Mouse (Mus musculus) MEL (cell line): ENCODE measurements around the gene Sept8. TPM values are rescaled to one million over a fixed set of nuclear protein-coding genes. Genes with fewer than 3 reads are reported as not detected.

Experiments
- DNase-seq: peaks from one replicate; pipeline ENCODE4 v3.0.0; 2011; ENCODE audit warnings: low read depth, low spot score
- H3K27ac ChIP-seq: 2 replicates; pipeline ENCODE4 v1.5.1; 2012; ENCODE audit warnings: low read depth, mild to moderate bottlenecking, control low read depth, low read length, moderate library complexity; ENCODE audit not compliant: control insufficient read depth
- H3K27me3 ChIP-seq, 2 experiments: fragments of 150-350 bp in 1 of 2; sonication (generic) in 1 of 2; 2 replicates each; pipeline ENCODE4 v1.6.1; 2012; ENCODE audit warnings: low read length in 2 of 2, mild to moderate bottlenecking in 2 of 2, improper control_type of control experiment in 1 of 2, moderate library complexity in 1 of 2; ENCODE audit not compliant: insufficient read depth in 2 of 2, control insufficient read depth in 1 of 2
- H3K36me3 ChIP-seq, 2 experiments: 2 replicates each; pipeline ENCODE4 v1.6.1; 2012 to 2014; ENCODE audit warnings: low read length in 2 of 2, improper control_type of control experiment in 1 of 2, inconsistent platforms in 1 of 2, mild to moderate bottlenecking in 1 of 2; ENCODE audit not compliant: insufficient read depth in 2 of 2, control insufficient read depth in 1 of 2
- H3K4me1 ChIP-seq, 2 experiments: fragments of 150-350 bp in 1 of 2; sonication (generic) in 1 of 2; 2 replicates each; pipeline ENCODE4 v1.6.1; 2012; ENCODE audit warnings: low read length in 2 of 2, improper control_type of control experiment in 1 of 2, mild to moderate bottlenecking in 1 of 2; ENCODE audit not compliant: insufficient read depth in 2 of 2, control insufficient read depth in 1 of 2
- H3K4me3 ChIP-seq, 2 experiments: fragments of 150-350 bp in 1 of 2; sonication (generic) in 1 of 2; 2 replicates each; pipeline ENCODE4 v1.5.1; 2012; ENCODE audit warnings: low read depth in 2 of 2, low read length in 2 of 2, mild to moderate bottlenecking in 2 of 2, moderate library complexity in 2 of 2, control low read depth in 1 of 2, improper control_type of control experiment in 1 of 2; ENCODE audit not compliant: control insufficient read depth in 1 of 2, insufficient read depth in 1 of 2
- H3K79me2 ChIP-seq: 2 replicates; pipeline ENCODE4 v1.6.1; 2012; ENCODE audit warnings: mild to moderate bottlenecking, low read length, moderate library complexity; ENCODE audit not compliant: control insufficient read depth, poor library complexity, insufficient read depth
- H3K9ac ChIP-seq: 2 replicates; pipeline ENCODE4 v1.6.1; 2012; ENCODE audit warnings: low read depth, mild to moderate bottlenecking, control low read depth, low read length, moderate library complexity; ENCODE audit not compliant: control insufficient read depth, poor library complexity, severe bottlenecking
- H3K9me3 ChIP-seq: fragments of 150-350 bp; sonication (generic); replicated peaks from 2 replicates; pipeline ENCODE4 v1.6.1; 2012; ENCODE audit warnings: mild to moderate bottlenecking, low read length, improper control_type of control experiment, moderate library complexity; ENCODE audit not compliant: insufficient read depth
- BHLHE40 ChIP-seq: IDR thresholded peaks from 2 replicates; pipeline ENCODE4 v1.6.1; 2012; ENCODE audit warnings: low read depth, mild to moderate bottlenecking, inconsistent platforms, low read length, improper control_type of control experiment, borderline replicate concordance
- CHD1 ChIP-seq: IDR thresholded peaks from 2 replicates; pipeline ENCODE4 v1.6.1; 2012; ENCODE audit warnings: low read depth, mild to moderate bottlenecking, inconsistent platforms, low read length, improper control_type of control experiment
- CHD2 ChIP-seq: IDR thresholded peaks from 2 replicates; pipeline ENCODE4 v1.6.1; 2011; ENCODE audit warnings: low read length, improper control_type of control experiment
- E2F4 ChIP-seq: IDR thresholded peaks from 2 replicates; pipeline ENCODE4 v1.6.1; 2011; ENCODE audit warnings: low read depth, low read length, improper control_type of control experiment, borderline replicate concordance
- GABPA ChIP-seq: IDR thresholded peaks from 2 replicates; pipeline ENCODE4 v1.6.1; 2012; ENCODE audit warnings: low read depth, mild to moderate bottlenecking, inconsistent platforms, low read length, improper control_type of control experiment, moderate library complexity
- GATA1 ChIP-seq: IDR thresholded peaks from 2 replicates; pipeline ENCODE4 v1.6.1; 2011; ENCODE audit warnings: low read depth, low read length, improper control_type of control experiment
- HCFC1 ChIP-seq: IDR thresholded peaks from 2 replicates; pipeline ENCODE4 v1.6.1; 2012; ENCODE audit warnings: low read depth, mild to moderate bottlenecking, inconsistent platforms, low read length, improper control_type of control experiment, moderate library complexity
- JUND ChIP-seq: IDR thresholded peaks from 2 replicates; pipeline ENCODE4 v1.6.1; 2011; ENCODE audit warnings: low read depth, mild to moderate bottlenecking, improper control_type of control experiment, low read length
- KAT2A ChIP-seq: conservative IDR thresholded peaks from 2 replicates; pipeline ENCODE4 v1.6.1; 2012; ENCODE audit warnings: low read depth, low read length, improper control_type of control experiment, inconsistent platforms
- MAFK ChIP-seq: IDR thresholded peaks from 2 replicates; pipeline ENCODE4 v1.6.1; 2011; ENCODE audit warnings: low read depth, mild to moderate bottlenecking, low read length, improper control_type of control experiment, borderline replicate concordance
- MAX ChIP-seq: IDR thresholded peaks from 2 replicates; pipeline ENCODE4 v1.6.1; 2011; ENCODE audit warnings: low read length, improper control_type of control experiment
- MAZ ChIP-seq: IDR thresholded peaks from 2 replicates; pipeline ENCODE4 v1.6.1; 2012; ENCODE audit warnings: low read depth, mild to moderate bottlenecking, inconsistent platforms, low read length, improper control_type of control experiment
- MXI1 ChIP-seq: IDR thresholded peaks from 2 replicates; pipeline ENCODE4 v1.6.1; 2011; ENCODE audit warnings: mild to moderate bottlenecking, low read depth, low read length, improper control_type of control experiment
- MYC ChIP-seq: IDR thresholded peaks from 2 replicates; pipeline ENCODE4 v1.6.1; 2011; ENCODE audit warnings: low read depth, mild to moderate bottlenecking, low read length, improper control_type of control experiment, moderate library complexity
- NELFE ChIP-seq: IDR thresholded peaks from 2 replicates; pipeline ENCODE4 v1.6.1; 2011; ENCODE audit warnings: low read depth, low read length, improper control_type of control experiment
- NRF1 ChIP-seq: IDR thresholded peaks from 2 replicates; pipeline ENCODE4 v1.6.1; 2014; ENCODE audit warnings: low read depth, mild to moderate bottlenecking, inconsistent platforms, low read length, improper control_type of control experiment, moderate library complexity; ENCODE audit not compliant: poor library complexity, insufficient read depth, severe bottlenecking
- POLR2AphosphoS2 ChIP-seq: IDR thresholded peaks from 2 replicates; pipeline ENCODE4 v1.6.1; 2011; ENCODE audit warnings: low read length, improper control_type of control experiment
- POLR2AphosphoS5 ChIP-seq: IDR thresholded peaks from 2 replicates; pipeline ENCODE4 v1.6.1; 2012; ENCODE audit warnings: low read depth, borderline replicate concordance, mild to moderate bottlenecking, inconsistent platforms, low read length, moderate library complexity, mixed read lengths
- RAD21 ChIP-seq: IDR thresholded peaks from 2 replicates; pipeline ENCODE4 v1.6.1; 2011; ENCODE audit warnings: mild to moderate bottlenecking, low read depth, low read length, improper control_type of control experiment
- RCOR1 ChIP-seq: IDR thresholded peaks from 2 replicates; pipeline ENCODE4 v1.6.1; 2012; ENCODE audit warnings: low read depth, mild to moderate bottlenecking, inconsistent platforms, low read length, improper control_type of control experiment
- SIN3A ChIP-seq: IDR thresholded peaks from 2 replicates; pipeline ENCODE4 v1.6.1; 2012; ENCODE audit warnings: low read length, improper control_type of control experiment, inconsistent platforms
- SMC3 ChIP-seq: IDR thresholded peaks from 2 replicates; pipeline ENCODE4 v1.6.1; 2011; ENCODE audit warnings: low read depth, low read length, improper control_type of control experiment
- TAL1 ChIP-seq: IDR thresholded peaks from 2 replicates; pipeline ENCODE4 v1.6.1; 2012; ENCODE audit warnings: mild to moderate bottlenecking, inconsistent platforms, low read length, moderate library complexity, mixed read lengths
- TBP ChIP-seq: IDR thresholded peaks from 2 replicates; pipeline ENCODE4 v1.8.0; 2011; ENCODE audit warnings: low read depth, low read length, improper control_type of control experiment
- TCF12 ChIP-seq: IDR thresholded peaks from 2 replicates; pipeline ENCODE4 v1.6.1; 2014; ENCODE audit warnings: low read depth, mild to moderate bottlenecking, inconsistent platforms, low read length, improper control_type of control experiment, moderate library complexity
- UBTF ChIP-seq: IDR thresholded peaks from 2 replicates; pipeline ENCODE4 v1.6.1; 2012; ENCODE audit warnings: low read depth, mild to moderate bottlenecking, inconsistent platforms, low read length, improper control_type of control experiment, moderate library complexity, borderline replicate concordance; ENCODE audit not compliant: insufficient read depth
- USF1 ChIP-seq: IDR thresholded peaks from 2 replicates; pipeline ENCODE4 v1.6.1; 2014; ENCODE audit warnings: low read depth, mild to moderate bottlenecking, inconsistent platforms, low read length, improper control_type of control experiment, moderate library complexity
- USF2 ChIP-seq, 2 experiments: IDR thresholded peaks; 2 replicates each; pipeline ENCODE4 v1.6.1; 2011 to 2012; ENCODE audit warnings: improper control_type of control experiment in 2 of 2, low read length in 2 of 2, borderline replicate concordance in 1 of 2, inconsistent platforms in 1 of 2, low read depth in 1 of 2, mild to moderate bottlenecking in 1 of 2; ENCODE audit not compliant: insufficient read depth in 1 of 2
- ZC3H11A ChIP-seq: IDR thresholded peaks from 2 replicates; pipeline ENCODE4 v1.6.1; 2012; ENCODE audit warnings: low read depth, mild to moderate bottlenecking, inconsistent platforms, low read length, improper control_type of control experiment
- ZKSCAN1 ChIP-seq: IDR thresholded peaks from 2 replicates; pipeline ENCODE4 v1.6.1; 2012; ENCODE audit warnings: low read depth, mild to moderate bottlenecking, inconsistent platforms, low read length, improper control_type of control experiment, moderate library complexity
- ZMIZ1 ChIP-seq: IDR thresholded peaks from 2 replicates; pipeline ENCODE4 v1.6.1; 2012; ENCODE audit warnings: low read depth, mild to moderate bottlenecking, inconsistent platforms, low read length, improper control_type of control experiment, moderate library complexity
- ZNF384 ChIP-seq: IDR thresholded peaks from 2 replicates; pipeline ENCODE4 v1.6.1; 2012; ENCODE audit warnings: low read depth, mild to moderate bottlenecking, inconsistent platforms, low read length, improper control_type of control experiment
- polyA plus RNA-seq, 2 experiments: library from polyadenylated mRNA; stranded (reverse) in 1 of 2; unstranded in 1 of 2; fragments of >175 nt in 1 of 2; fragments of >200 nt in 1 of 2; gene quantifications; 2 replicates each; pipeline versions ENCODE4 v1.2.1 to v1.2.4; 2012; ENCODE audit warnings: low replicate concordance in 2 of 2, low read depth in 1 of 2; ENCODE audit not compliant: insufficient read length in 2 of 2, insufficient read depth in 1 of 2, missing spikeins in 1 of 2
- total RNA-seq: library from RNA; depleted of rRNA; stranded (reverse); fragments of 300-350 nt; gene quantifications from 2 replicates; pipeline ENCODE4 v1.2.3, GENCODE M21; 2012

The Sept8 gene
- total and polyA plus RNA-seq, 3 experiments: 196 to 294 (median 278) TPM

DNA sequence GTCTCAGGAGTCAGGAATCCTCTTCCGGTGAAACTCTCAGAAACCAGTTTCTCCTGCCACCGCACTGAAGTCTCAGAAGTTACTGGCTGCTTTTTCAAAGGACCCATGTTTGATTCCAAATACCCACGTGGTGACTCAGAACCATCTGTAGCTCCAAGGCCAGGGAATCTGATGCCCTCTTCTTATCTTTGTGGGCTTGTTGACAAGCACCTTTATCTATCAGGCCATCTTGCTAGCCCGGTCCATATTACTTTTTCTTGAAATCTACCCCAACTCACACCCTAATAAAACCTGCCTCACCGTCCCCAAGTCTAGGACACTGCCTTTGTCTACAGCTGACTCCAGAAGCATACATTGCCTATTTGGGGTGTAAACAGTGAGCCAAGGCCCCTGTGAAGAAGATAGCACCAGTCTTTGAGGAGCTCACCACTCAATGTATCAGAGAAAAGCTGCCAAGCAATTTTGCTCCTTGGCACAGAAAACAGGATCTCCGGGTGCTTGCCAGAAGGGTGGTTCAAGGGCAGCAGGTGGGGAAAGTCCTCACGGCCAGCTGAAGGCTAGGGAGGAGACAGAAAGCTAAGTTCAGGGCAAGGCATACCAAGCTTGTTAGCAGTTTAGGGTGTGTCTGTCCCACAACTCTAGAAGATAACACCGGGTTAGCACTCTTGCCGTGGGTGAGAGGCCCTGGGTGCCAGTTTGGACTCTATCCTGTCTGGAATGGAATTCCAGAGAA is 35.7 kb upstream of the Sept8 start (continued):
- TF ChIP-seq GABPA (peak; percentile 66; the same call in 1 of the 2 replicates), RAD21 (no peak), MYC (peak; percentile 53; the same call in 1 of the 2 replicates), USF1 (peak; percentile 64), ZMIZ1 (peak; percentile 82; the same call in 1 of the 2 replicates), GATA1 (peak; percentile 89), USF2 (IDR thresholded peaks at IDR 0.05; ENCODE audit: borderline replicate concordance in 1 of 2, insufficient read depth in 1 of 2, low read depth in 1 of 2, low read length in 2 of 2) (no peak), MXI1 (peak; percentile 93), BHLHE40 (peak; percentile 49; the same call in 1 of the 2 replicates), POLR2AphosphoS5 (0 out of 2 replicates have a peak, but pooled peaks have one; percentile 46), ZNF384 (peak; percentile 27; the same call in 1 of the 2 replicates), TAL1 (peak; percentile 31), MAZ (no peak; the same call in 1 of the 2 replicates)

DNA sequence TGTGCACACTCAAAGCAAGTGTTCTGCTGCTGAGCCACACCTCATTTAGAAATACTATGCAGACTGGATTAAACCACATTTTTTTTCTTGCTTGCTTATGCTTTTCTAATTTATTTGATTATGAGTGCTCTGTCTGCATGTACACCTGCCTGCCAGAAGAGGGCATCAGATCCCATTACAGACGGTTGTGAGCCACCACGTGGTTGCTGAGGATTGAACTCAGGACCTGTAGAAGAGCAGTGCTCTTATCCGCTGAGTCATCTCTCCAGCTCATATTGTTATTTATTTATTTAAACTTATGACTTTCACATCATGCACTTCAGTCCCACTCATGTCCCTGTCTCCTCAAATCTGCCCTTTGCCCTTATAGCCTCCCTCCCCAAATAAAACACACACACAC is 33.3 kb upstream of the Sept8 start:
- H3K27me3 ChIP-seq: no peaks in the 10 kb centered on the region
- DNase-seq: peak; percentile 74
- H3K9me3 ChIP-seq: no peaks in the 10 kb centered on the region
- H3K27ac ChIP-seq: no peak overlapping the region
- peaks cover 0 to 33% of the 10 kb centered on the region in 2 experiments; a peak in 2 of 4 replicates for H3K36me3 ChIP-seq
- no peak overlapping the region for H3K4me3 ChIP-seq
- peaks cover 19 to 27% of the 10 kb centered on the region in 2 experiments for H3K4me1 ChIP-seq
- H3K79me2 ChIP-seq: no peaks in the 10 kb centered on the region
- H3K9ac ChIP-seq: no peak overlapping the region
- no peak for TF ChIP-seq ZMIZ1
- no peak for TF ChIP-seq MAZ
- no peak for TF ChIP-seq ZKSCAN1
- no peak for TF ChIP-seq CHD2
- peak; percentile 77 for TF ChIP-seq SMC3
- peak; percentile 89 for TF ChIP-seq USF1
- peak; percentile 96 for TF ChIP-seq MAX
- TF ChIP-seq HCFC1: 0 out of 2 replicates have a peak, but pooled peaks have one; percentile 19
- TF ChIP-seq RCOR1: no peak
- TF ChIP-seq CHD1: no peak
- no peak for TF ChIP-seq NRF1
- TF ChIP-seq POLR2AphosphoS2: no peak
- no peak for TF ChIP-seq TAL1
- TF ChIP-seq MAFK: peak; percentile 28; the same call in 1 of the 2 replicates
- no peak for TF ChIP-seq TCF12
- TF ChIP-seq NELFE: no peak
- TF ChIP-seq ZC3H11A: peak; percentile 58
- peak; percentile 64; the same call in 1 of the 2 replicates for TF ChIP-seq SIN3A
- TF ChIP-seq KAT2A: no peak
- no peak for TF ChIP-seq UBTF
- peak; percentile 45; the same call in 1 of the 2 replicates for TF ChIP-seq GABPA
- TF ChIP-seq JUND: peak; percentile 69; the same call in 1 of the 2 replicates
- no peak; the same call in 1 of the 2 replicates for TF ChIP-seq GATA1
- peak; percentile 100 for TF ChIP-seq MYC
- 0 out of 2 replicates have a peak, but pooled peaks have one; percentile 29 for TF ChIP-seq E2F4
- 0 out of 2 replicates have a peak, but pooled peaks have one; percentile 24 for TF ChIP-seq TBP
